Mouse (Mus musculus) forelimb bud, embryonic 11.5 days (tissue): ENCODE measurements around the gene Mark4.

Experiments used
- DNase-seq: peaks from one replicate; pipeline ENCODE4 v3.0.0-alpha.2; 2012; ENCODE audit warnings: low read depth, low spot score

Gene Mark4

DNA sequence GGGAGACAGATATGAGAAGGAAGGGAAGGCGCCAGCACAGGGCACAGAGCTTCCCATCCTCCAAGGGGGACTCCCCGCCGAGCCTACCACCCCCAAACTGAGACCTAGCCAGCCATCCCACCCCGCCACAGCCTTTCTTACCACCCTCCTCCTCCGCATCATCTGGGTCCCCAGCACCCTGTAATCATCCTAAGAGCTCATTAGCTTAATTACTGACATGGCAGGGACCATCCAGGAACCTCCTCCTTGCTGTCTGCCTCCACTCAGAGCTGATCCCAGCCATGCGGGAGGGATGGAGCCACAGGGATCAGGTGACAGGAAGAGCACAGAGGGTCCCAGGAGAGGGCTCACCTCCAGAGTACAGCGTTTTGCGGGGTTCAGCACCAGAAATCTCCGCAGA lies 21.6 kb downstream of the Mark4 start:
- no peak for DNase-seq

DNA sequence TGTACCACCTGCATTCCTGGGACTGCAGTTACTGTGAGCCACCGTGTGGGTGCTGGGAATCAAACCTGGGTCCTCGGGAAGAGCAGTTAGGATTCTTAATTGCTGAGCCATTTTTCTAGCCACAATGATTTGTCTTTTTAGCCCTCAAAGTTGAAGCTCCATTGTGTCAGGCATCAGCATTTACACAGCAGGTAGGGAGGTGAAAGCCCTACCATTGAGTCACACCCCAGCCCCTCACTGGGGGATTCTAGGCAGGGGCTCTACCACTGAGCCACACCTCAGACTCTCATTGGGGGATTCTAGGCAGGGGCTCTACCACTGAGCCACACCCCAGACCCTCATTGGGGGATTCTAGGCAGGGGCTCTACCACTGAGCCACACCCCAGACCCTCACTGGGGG lies 22.3 kb downstream of the Mark4 start:
- DNase-seq = no peak

GRCm38 (mm10) chr7:19432475-19432874 lies 26.1 kb downstream of the Mark4 start:
- DNase-seq = no peak

GRCm38 (mm10) chr7:19430402-19430801 lies 28.2 kb downstream of the Mark4 start:
- DNase-seq = no peak

DNA sequence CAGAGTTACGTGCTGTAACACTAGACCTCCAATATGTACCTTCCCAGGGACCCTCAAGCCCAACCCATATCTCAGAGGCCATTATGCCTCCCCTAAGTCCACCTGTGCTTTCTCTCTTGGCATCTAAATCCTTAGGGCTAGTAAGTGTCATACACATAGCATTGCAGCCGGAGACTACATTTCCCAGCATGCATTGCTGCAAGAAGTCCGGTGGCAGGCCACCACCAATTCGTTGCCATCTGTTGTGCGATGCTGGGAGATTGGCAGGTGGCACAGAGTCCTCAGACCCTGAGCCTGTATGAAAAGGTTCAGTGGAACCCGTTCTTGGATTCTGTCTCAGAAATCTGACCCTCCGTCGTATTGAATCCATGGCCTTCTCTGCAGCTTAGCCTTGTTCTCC lies 28.9 kb downstream of the Mark4 start:
- DNase-seq = no peak

GRCm38 (mm10) chr7:19427999-19428650 lies 30.5 kb downstream of the Mark4 start:
- DNase-seq = no peak

GRCm38 (mm10) chr7:19426888-19427287 lies 31.7 kb downstream of the Mark4 start:
- DNase-seq = no peak

- DNase-seq = no peak
Measured at GRCm38 (mm10) chr7:19426349-19426748, 32.3 kb downstream of the Mark4 start.

GRCm38 (mm10) chr7:19424051-19424450 lies 34.6 kb downstream of the Mark4 start:
- no peak for DNase-seq

DNA sequence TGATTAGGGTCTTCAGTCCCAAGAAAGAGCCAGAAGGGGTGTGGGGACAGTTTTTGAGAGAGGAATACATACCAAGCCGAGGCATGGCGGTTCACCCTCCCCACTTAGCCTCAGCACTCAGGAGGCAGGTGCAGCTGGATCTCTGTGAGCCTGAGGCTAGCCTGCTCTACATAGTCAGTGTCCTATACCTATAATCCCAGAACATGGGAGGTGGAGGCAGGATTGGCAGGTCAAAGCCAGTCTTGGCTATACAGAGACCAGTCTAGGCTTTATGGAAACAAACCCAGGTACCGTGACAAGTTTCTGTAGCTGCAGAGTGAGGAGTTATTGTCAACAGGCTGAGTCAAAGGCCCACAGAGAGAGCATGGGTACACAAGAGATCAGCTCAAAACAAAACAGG lies 35.5 kb downstream of the Mark4 start:
- DNase-seq = no peak

DNA sequence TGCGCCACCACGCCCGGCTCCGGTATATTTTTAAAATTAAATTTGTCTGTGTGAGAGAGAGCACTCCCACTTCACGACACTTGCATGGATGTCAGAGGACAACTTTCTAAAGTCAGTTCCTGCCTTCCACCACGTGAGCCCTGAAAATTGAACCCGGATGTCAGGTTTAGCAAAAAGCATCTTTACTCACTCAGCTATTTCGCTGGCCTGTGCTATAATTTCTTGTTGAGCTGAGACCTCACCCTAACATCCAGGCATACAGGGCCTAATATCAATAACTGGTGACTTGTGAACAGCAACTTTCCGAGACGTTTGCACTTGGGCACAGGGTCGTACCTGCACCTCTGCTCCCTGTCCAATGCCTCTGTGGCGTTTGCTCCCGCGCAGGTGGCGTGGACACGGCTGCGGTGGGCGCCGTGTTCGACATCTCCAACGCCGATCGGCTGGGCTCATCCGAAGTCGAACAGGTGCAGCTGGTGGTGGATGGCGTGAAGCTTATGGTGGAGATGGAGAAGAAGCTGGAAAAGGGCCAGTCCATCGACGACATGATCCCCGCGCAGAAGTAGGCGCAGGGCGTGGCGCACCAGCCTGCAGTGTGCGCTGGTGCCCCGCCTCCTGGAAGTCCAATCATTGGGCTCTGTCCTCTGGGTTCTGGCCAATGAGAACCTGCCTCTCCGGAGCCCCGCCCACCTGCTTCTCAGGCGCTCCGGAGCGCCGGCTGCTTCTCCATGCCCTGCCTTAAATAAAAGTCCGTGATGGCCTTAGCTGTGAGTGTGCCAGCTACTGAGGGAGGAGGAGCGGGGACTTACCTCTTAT lies 37.6 kb downstream of the Mark4 start:
- DNase-seq = peak; percentile 76

- no peak for DNase-seq
Measured at GRCm38 (mm10) chr7:19420121-19420520, 38.5 kb downstream of the Mark4 start.

GRCm38 (mm10) chr7:19416590-19416989 lies 42.0 kb downstream of the Mark4 start:
- DNase-seq = no peak

GRCm38 (mm10) chr7:19413525-19413924 lies 45.1 kb downstream of the Mark4 start:
- DNase-seq = no peak

DNA sequence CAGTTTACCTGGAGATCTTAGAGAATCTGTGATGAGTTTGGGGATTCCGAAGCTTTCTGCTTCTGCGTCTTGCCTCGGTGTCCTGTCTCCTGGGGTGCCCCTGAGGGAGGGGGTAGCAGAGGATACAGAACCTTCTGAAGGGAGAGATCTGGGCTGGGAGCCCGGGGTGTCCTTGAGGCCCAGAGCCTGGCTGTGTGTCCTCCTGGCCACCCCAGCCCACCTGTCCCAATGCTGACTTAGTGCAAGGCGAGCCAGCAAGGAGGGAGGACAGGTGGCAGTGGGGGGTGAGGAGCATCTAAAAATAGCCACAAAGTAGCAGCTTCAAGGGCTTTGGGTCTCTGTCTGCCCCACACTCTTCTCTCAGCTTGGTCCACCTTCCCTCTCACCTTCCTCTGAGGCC lies 46.8 kb downstream of the Mark4 start:
- DNase-seq = no peak

DNA sequence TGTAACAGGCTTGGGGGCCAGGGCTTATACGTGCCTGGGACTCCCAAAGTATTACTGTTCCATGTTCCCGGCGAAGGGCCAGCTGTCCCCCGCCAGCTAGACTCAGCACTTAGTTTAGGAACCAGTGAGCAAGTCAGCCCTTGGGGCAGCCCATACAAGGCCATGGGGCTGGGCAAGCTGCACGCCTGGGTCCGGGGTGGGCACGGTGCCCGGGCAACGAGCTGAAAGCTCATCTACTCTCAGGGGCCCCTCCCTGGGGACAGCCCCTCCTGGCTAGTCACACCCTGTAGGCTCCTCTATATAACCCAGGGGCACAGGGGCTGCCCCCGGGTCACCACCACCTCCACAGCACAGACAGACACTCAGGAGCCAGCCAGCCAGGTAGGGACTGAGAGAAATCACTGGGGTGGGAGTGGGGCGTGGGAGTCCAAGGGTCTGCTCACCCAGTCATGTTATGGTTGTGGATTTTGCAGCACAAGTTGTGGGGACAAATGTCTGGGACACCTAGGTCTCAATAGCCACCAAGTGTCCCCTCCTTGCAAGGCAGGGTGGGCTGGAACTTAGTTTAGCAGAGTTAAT lies 47.8 kb downstream of the Mark4 start:
- DNase-seq = no peak

- no peak for DNase-seq
Measured at GRCm38 (mm10) chr7:19409753-19410152, 48.9 kb downstream of the Mark4 start.

DNA sequence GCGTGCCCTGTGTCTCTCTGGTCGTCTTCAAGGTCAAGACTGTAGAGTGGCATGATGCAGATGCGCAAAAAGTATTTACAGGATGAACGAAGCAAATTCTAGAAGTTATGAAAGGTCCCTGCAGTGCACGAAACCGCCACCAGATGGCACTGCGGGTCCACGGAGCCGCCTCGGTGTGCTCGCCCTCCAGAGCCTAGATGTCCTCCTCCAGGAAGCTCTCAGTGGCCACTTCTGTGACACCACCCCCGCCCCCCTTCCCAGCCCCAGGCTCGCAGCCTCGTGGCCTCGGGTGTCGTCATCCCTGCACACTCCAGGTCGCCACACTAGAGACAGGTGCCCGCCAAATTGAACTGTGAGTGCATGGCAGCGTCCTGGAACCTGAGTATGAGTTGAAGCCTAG lies 53.2 kb downstream of the Mark4 start:
- peak; percentile 76 for DNase-seq

- no peak for DNase-seq
Measured at GRCm38 (mm10) chr7:19404476-19404875, 54.1 kb downstream of the Mark4 start, which contains the start of gene Ckm. TSS of gene Ckm (plus strand) at chr7:19404776.

DNA sequence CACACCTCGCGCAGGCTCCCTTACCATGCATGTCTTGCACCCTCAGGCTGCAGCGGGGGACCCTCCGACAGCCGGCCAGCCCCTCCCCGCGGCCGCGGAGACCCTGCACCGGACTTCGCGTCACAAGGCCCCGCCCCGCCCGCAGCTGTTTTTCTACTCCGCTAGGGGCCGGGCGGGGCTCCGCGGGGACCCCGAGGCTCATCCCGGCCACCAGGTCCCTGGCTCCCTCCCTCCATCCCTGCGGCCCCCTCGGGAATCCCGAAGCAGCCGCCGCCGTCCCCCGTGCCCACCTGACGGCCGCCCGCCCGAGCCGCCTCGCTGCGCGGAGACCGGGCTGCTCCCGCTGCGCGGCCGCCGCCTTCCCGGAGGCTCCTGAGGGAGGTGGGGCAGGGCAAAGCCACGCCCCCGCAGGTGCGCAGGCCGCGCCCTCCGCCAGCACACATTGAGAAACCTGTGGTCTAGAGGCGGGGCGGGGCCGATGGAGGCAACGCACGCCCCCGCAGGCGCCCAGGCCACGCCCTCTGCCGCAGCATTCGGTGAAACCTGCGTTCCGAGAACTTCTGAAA lies 54.8 kb downstream of the Mark4 start, which contains the start of gene Klc3:
Gene Klc3 (minus strand): TSS at position 374 of the 566 bp plus-strand sequence.
- peak; percentile 38 for DNase-seq

- no peak for DNase-seq
Measured at GRCm38 (mm10) chr7:19402535-19403112, 56.0 kb downstream of the Mark4 start.

DNA sequence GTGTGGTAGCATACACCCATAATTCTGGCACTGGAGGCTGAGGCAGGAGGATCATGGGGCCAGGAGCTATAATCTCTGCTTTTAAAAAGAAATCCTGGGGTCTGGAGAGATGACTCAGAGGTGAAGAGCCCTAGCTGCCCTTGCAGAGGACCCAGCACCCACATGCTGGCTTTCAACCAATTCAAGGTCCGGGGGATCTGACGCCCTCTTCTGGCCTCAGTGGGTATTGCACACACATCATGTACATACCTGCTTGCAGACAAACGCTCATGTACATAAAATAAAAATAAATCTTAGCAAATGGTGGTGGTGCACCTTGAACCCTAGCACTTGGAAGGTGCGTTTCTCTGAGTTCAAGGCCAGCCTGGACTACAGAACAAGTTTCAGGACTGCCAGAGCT lies 57.7 kb downstream of the Mark4 start:
- DNase-seq = no peak
